Mouse (Mus musculus) spleen, adult 2 months (tissue): Measurements from ENCODE around the gene Dlk1. TPM values are rescaled to one million over a fixed set of nuclear protein-coding genes. Genes with fewer than 3 reads are reported as not detected.
A peak's percentile ranks its signal among the peaks of the same experiment; 100 is the strongest.

Source experiments
- DNase-seq, 2 experiments: peaks; one replicate each; pipeline versions ENCODE4 v3.0.0 to v3.0.0-alpha.2; 2012 to 2021; ENCODE audit warnings: low spot score in 2 of 2, low read depth in 1 of 2
- H3K27ac ChIP-seq: fragments of 200-500 bp; 2 replicates; pipeline ENCODE4 v1.5.1; 2012; ENCODE audit warnings: low read length, inconsistent platforms; ENCODE audit not compliant: insufficient read depth
- H3K27me3 ChIP-seq: fragments of 200-500 bp; 2 replicates; pipeline ENCODE4 v1.6.1; 2012; ENCODE audit warnings: mild to moderate bottlenecking, moderate library complexity, low read length, inconsistent platforms; ENCODE audit not compliant: control insufficient read depth, insufficient read depth
- H3K36me3 ChIP-seq: fragments of 200-500 bp; 2 replicates; pipeline ENCODE4 v1.6.1; 2012; ENCODE audit warnings: mild to moderate bottlenecking, low read length, inconsistent platforms; ENCODE audit not compliant: control insufficient read depth, insufficient read depth
- H3K4me1 ChIP-seq: fragments of 200-500 bp; 2 replicates; pipeline ENCODE4 v1.6.1; 2011; ENCODE audit warnings: inconsistent platforms; ENCODE audit not compliant: control insufficient read depth, insufficient read depth, insufficient read length
- H3K4me3 ChIP-seq: fragments of 200-500 bp; 2 replicates; pipeline ENCODE4 v1.5.1; 2011; ENCODE audit warnings: mild to moderate bottlenecking, inconsistent platforms; ENCODE audit not compliant: insufficient read depth, insufficient read length; ENCODE audit errors: extremely low read depth
- CTCF ChIP-seq: fragments of 200-500 bp; IDR thresholded peaks from 2 replicates; pipeline ENCODE4 v1.5.1; 2011; ENCODE audit warnings: mild to moderate bottlenecking, inconsistent platforms; ENCODE audit not compliant: insufficient read depth, insufficient read length, insufficient replicate concordance; ENCODE audit errors: extremely low read depth
- POLR2A ChIP-seq: fragments of 200-500 bp; IDR thresholded peaks from 2 replicates; pipeline ENCODE4 v1.6.1; 2011; ENCODE audit warnings: low read depth, low read length, inconsistent platforms
- WGBS: fragments of 180-500 bp; shearing (Covaris S2); methylation state at CpG from one replicate; pipeline ENCODE4 v1.1.7; 2018; 5-methylcytosine and 5-hydroxymethylcytosine counted together
- polyA plus RNA-seq: library from polyadenylated mRNA; depleted of rRNA; stranded (reverse); fragments of >200 nt; gene quantifications from 2 replicates; pipeline ENCODE4 v1.2.3, GENCODE M21; 2012

The Dlk1 gene
- polyA plus RNA-seq, 1 experiment = 0.29 TPM

GRCm38 (mm10) chr12:109438383-109438782, 14.2 kb upstream of the Dlk1 start:
- no peak for TF ChIP-seq CTCF
- no peak for TF ChIP-seq POLR2A
- DNase-seq = no peak
- H3K4me1 ChIP-seq = peaks cover 8% of the 10 kb centered on the region; the same call in 1 of the 2 replicates
- H3K27me3 ChIP-seq = no peaks in the 10 kb centered on the region
- no peak overlapping the region for H3K27ac ChIP-seq
- WGBS = 60% methylated on average over 6 of the region's 6 CpGs
- H3K4me3 ChIP-seq = no peak overlapping the region
- H3K36me3 ChIP-seq = no peaks in the 10 kb centered on the region

DNA sequence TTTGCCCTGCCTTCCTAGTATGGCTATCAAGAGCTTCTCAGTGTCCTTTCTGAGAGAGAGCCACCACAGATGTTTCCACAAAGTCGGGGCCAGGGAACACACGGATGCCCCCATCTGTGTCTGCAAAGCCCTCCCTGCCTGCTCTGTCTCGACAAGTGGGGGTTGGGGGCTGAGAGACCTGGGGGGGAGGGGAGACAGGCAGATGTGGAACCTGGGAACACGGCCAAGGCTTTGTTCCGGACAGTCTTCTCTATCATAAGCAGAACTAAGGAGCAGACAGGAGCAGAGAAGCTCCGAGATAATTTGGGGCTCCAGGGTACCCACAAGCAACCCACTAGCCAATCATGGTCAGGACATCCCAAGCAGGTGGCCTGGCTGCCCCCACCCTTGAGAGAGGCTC, 12.6 kb upstream of the Dlk1 start:
- no peak for DNase-seq
- no peaks in the 10 kb centered on the region for H3K27me3 ChIP-seq
- TF ChIP-seq CTCF = no peak
- TF ChIP-seq POLR2A = no peak
- H3K36me3 ChIP-seq = no peaks in the 10 kb centered on the region
- H3K4me1 ChIP-seq = peaks cover 8% of the 10 kb centered on the region; the same call in 1 of the 2 replicates
- WGBS = 57% methylated on average over 6 of the region's 6 CpGs
- no peak overlapping the region for H3K4me3 ChIP-seq
- H3K27ac ChIP-seq = no peak overlapping the region

GRCm38 (mm10) chr12:109441366-109441765, 11.3 kb upstream of the Dlk1 start:
- no peak overlapping the region for H3K27ac ChIP-seq
- 2% methylated on average over 6 of the region's 6 CpGs for WGBS
- TF ChIP-seq CTCF (no peak), POLR2A (no peak)

GRCm38 (mm10) chr12:109442115-109442514, 10.5 kb upstream of the Dlk1 start:
- WGBS = 76% methylated on average over 13 of the region's 13 CpGs
- no peak for DNase-seq
- no peak for TF ChIP-seq CTCF
- no peak for TF ChIP-seq POLR2A
- H3K27ac ChIP-seq = no peak overlapping the region
- H3K4me3 ChIP-seq = no peak overlapping the region
- peaks cover 17% of the 10 kb centered on the region for H3K4me1 ChIP-seq
- H3K36me3 ChIP-seq = no peaks in the 10 kb centered on the region
- H3K27me3 ChIP-seq = no peaks in the 10 kb centered on the region

More at GRCm38 (mm10) chr12:109441366-109441765, 11.3 kb upstream of the Dlk1 start:
- Histone ChIP-seq H3K4me3 (no peak overlapping the region), H3K36me3 (no peaks in the 10 kb centered on the region), H3K4me1 (peaks cover 15% of the 10 kb centered on the region), H3K27me3 (no peaks in the 10 kb centered on the region)
- DNase-seq = peak; percentile 37 to 52

GRCm38 (mm10) chr12:109443276-109443675, 9.3 kb upstream of the Dlk1 start:
- 85% methylated on average over 3 of the region's 3 CpGs for WGBS
- Histone ChIP-seq H3K27ac (no peak overlapping the region), H3K4me1 (peaks cover 17% of the 10 kb centered on the region), H3K36me3 (no peaks in the 10 kb centered on the region), H3K27me3 (no peaks in the 10 kb centered on the region), H3K4me3 (no peak overlapping the region)
- DNase-seq = no peak
- no peak for TF ChIP-seq CTCF
- TF ChIP-seq POLR2A = no peak

- WGBS = 22% methylated on average over 5 of the region's 5 CpGs
- peaks cover 19% of the 10 kb centered on the region for H3K4me1 ChIP-seq
Measured at GRCm38 (mm10) chr12:109444999-109445398, 7.6 kb upstream of the Dlk1 start.

GRCm38 (mm10) chr12:109445499-109446235, 7.0 kb upstream of the Dlk1 start:
- peak in 1 of 2 experiments; percentile 18 for DNase-seq
- Histone ChIP-seq H3K36me3 (no peaks in the 10 kb centered on the region), H3K27ac (no peak overlapping the region), H3K4me3 (0 out of 2 replicates have a peak overlapping the region, but pooled peaks have one; percentile 8), H3K4me1 (peaks cover 18% of the 10 kb centered on the region), H3K27me3 (peaks cover 8% of the 10 kb centered on the region)
- TF ChIP-seq CTCF (no peak), POLR2A (no peak)
- 14% methylated on average over 19 of the region's 19 CpGs for WGBS

More at GRCm38 (mm10) chr12:109444999-109445398, 7.6 kb upstream of the Dlk1 start:
- H3K27ac ChIP-seq = no peak overlapping the region
- DNase-seq = no peak
- peaks cover 3% of the 10 kb centered on the region for H3K27me3 ChIP-seq
- no peak overlapping the region for H3K4me3 ChIP-seq
- TF ChIP-seq POLR2A (no peak), CTCF (no peak)
- no peaks in the 10 kb centered on the region for H3K36me3 ChIP-seq
